Mouse (Mus musculus): ENCODE measurements around the gene Rgma.
A peak's percentile ranks its signal among the peaks of the same experiment; 100 is the strongest.

Rgma gene

GRCm38 (mm10) chr7:73400051-73400916 lies 25.0 kb downstream of the Rgma start:
- no peak for DNase-seq (ENCODE audit: low read depth, low spot score)

- no peak for DNase-seq (ENCODE audit: low read depth, low spot score)
Observed at GRCm38 (mm10) chr7:73402106-73402505, 26.8 kb downstream of the Rgma start.

- peak; percentile 89 for DNase-seq (ENCODE audit: low read depth, low spot score)
Observed at GRCm38 (mm10) chr7:73402671-73403070, 27.4 kb downstream of the Rgma start.

DNA sequence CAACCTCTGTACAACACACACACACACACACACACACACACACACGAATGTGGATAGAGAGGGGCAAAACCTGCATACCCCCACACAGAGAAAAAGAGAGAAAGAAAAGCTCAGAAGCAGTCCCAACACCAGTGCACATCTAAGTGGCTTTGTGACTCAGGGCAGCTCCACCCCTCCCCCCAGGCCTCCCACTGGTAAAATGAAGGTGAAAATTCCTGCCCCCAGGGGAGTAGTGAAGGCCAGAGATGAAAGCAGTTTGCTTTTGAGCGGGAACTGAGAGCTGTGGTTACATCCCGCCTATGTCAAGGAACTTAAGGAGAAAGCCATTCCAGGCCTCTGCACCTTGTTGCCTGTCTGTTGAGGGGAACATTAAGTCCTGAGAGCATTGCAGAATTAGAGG lies 28.2 kb downstream of the Rgma start:
- DNase-seq (ENCODE audit: low read depth, low spot score), result no peak

GRCm38 (mm10) chr7:73405550-73405949 lies 30.2 kb downstream of the Rgma start:
- DNase-seq (ENCODE audit: low read depth, low spot score), result no peak

GRCm38 (mm10) chr7:73411523-73411922 lies 36.2 kb downstream of the Rgma start:
- DNase-seq (ENCODE audit: low read depth, low spot score), result no peak

DNA sequence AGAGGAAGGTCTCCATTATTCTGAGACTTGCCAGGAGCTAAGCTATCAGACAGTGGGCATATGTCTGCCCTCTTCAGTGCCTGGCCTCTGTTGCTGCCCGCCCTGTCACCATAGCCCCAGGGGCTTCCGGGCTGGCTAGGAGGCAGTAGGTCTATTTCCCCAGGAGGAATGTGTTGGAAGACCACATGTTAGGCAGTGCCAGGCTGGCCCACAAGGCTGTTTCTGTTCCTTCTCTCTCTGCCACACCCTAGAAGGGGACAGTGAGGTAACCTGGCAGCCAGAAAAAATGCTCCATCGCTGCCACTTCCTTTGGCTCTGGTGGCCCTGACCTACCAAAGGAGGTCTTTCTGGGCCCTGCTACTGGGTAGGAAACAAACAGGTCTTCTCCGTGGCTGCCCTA lies 36.7 kb downstream of the Rgma start:
- no peak for DNase-seq (ENCODE audit: low read depth, low spot score)

DNA sequence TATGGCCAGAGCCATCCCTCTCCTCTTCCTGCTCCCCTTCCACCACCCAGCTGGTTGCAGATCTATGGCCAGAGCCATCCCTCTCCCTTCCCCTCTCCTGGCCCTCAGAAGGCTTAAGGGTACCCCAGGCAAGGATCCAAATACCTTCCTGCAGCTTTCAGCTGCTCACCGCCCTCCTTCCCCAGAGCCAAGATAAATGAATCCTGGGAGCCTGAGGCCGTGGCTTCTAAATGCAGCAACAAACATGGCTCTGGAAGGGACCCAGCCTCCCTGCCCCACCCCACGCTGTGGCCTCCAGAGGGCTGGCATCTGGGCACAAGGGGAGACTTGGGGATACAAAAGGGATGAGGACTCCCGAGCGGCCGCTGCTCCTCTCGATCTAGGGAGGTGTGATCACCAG lies 37.1 kb downstream of the Rgma start:
- no peak for DNase-seq (ENCODE audit: low read depth, low spot score)

- DNase-seq (ENCODE audit: low read depth, low spot score), result no peak
Observed at GRCm38 (mm10) chr7:73414192-73414591, 38.9 kb downstream of the Rgma start.

- no peak for DNase-seq (ENCODE audit: low read depth, low spot score)
Observed at GRCm38 (mm10) chr7:73419375-73419774, 44.1 kb downstream of the Rgma start.

DNA sequence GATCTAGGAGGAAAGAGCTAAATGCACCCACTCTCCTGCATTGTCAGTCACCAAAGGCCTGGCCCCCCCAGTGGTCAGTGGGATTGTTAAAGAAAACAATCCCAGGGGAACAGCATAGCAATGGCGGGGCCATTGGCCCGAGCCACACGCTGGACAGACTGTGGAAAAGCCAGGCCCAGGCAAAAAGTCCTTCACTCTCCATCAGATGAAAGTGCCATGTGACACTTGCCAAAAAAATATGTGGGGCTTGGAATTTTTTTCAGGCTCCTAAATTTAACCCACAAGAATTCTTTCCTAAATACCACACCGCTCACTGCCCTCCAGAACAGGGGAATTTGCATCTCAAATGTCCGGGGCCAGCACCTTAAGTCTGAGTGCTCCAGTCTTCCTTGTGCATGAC lies 45.5 kb downstream of the Rgma start:
- DNase-seq (ENCODE audit: low read depth, low spot score), result no peak

DNA sequence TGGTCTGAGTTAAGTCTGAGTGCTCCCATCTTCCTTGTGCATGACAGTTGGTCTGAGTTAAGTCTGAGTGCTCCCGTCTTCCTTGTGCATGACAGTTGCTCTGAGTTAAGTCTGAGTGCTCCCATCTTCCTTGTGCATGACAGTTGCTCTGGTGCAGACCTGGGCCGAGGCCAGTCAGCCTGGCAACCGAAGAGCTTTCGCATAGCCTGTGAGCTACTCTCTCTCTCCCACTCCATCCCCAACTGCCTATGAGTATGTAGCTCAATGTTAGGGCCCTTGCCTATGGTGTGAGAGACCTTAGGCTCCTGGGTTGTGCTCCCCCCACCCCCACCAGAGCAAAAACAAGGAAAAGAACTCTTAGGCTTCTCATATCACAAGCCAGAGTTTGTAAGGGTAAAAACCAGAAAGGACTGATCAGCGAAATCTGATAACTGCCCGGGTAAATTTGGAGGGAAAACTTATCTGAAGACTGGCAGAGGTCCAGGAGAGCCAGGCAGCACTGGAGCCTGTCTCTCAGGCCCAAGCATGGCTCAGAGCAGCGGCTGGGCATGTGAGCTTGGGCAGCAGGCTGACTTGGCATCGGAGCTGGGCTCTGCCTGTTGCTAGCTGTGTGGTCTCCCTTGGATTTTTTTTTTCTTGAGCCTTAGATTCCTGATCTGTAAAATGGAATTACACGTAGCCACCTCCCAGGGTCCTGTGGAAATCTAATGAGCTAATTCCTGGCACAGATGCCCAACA lies 46.1 kb downstream of the Rgma start:
- no peak for DNase-seq (ENCODE audit: low read depth, low spot score)

GRCm38 (mm10) chr7:73422223-73423113 lies 47.2 kb downstream of the Rgma start:
- peak; percentile 82 for DNase-seq (ENCODE audit: low read depth, low spot score)

GRCm38 (mm10) chr7:73423236-73423635 lies 47.9 kb downstream of the Rgma start:
- DNase-seq (ENCODE audit: low read depth, low spot score), result peak; percentile 86

- DNase-seq (ENCODE audit: low read depth, low spot score), result no peak
Observed at GRCm38 (mm10) chr7:73424243-73424642, 48.9 kb downstream of the Rgma start.

DNA sequence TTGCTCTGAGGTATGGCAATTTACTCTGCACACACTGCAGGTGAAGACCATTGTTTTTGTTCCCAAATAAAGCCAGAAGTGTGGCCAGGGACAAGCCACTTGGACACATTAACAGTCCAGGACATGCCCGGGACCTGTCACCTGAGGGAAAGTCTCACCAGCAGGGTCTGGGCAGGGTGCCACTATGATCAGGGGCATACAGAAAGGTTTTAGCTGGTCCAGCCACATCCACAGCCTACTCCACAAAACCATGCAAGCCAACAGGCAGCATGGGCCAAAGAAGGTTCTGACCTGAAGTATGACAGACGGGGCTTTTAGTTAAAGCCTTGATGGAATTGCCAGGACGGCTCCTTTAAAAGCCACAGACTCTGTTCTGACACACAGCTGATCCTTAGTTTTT lies 49.4 kb downstream of the Rgma start:
- DNase-seq (ENCODE audit: low read depth, low spot score), result no peak

DNA sequence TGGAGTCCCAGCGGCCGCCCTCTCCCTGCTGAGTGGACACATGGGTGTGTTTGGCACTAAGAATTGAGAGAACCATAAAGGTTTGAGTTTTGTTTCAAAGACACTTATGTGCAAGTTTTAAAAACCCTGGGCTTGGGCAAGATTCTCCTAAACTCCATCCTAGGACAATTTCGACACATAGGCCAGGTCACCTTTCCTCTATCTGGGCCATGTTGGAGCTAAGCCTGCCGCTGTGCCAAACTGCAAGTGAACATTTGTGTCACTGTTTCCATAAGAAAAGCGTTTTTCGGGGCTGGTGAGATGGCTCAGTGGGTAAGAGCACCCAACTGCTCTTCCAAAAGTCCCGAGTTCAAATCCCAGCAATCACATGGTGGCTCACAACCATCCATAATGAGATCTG lies 50.1 kb downstream of the Rgma start:
- DNase-seq (ENCODE audit: low read depth, low spot score), result no peak

GRCm38 (mm10) chr7:73426235-73426634 lies 50.9 kb downstream of the Rgma start:
- no peak for DNase-seq (ENCODE audit: low read depth, low spot score)

DNA sequence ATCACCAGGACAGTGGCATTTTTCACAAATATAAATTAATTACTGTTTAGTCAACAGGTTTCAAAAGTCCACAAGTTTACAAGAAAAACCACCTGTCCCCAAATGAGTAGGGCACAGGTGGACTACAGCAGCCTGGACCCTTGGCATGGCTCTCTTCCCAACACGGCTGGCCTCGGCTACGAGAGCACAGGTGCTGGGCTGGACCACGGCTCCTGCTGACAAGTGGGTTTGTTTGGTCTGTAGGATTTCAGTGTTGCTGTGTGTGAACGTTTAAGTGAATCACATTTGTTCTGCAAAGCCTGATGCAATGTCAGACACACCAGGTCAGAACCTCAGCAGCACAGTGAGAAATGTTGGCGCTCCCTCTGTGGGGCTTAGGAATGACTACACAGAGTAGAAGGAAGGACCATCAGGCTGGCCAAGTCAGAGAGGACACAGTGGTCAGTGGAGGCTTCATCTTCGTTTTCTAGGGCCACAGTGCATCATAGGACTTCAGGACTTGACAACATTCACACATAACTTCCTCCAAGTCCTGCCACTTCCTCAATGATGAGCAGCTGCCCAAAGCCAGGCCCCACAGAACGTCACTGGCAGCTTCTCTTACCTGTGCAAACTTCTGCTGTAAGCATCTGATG lies 51.6 kb downstream of the Rgma start:
- DNase-seq (ENCODE audit: low read depth, low spot score), result no peak

DNA sequence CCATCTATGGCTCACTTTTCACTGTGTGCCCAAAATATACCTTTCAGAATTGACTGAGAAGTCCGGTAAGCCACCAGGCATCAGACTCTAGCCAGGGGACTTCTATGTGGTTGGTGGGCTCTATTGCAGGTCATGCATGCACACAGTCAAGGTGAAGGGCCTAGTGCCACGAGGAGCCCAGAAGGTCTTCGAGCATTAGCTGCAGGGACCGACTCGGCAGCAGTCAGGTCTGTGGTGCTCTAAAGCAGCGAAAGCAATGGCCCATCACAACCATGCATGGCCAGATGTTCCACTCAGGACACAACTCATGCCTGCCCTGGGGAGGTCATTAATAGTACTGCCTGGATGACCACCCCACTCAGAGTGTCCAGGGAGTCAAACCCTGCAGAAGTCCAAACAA lies 52.5 kb downstream of the Rgma start:
- no peak for DNase-seq (ENCODE audit: low read depth, low spot score)

GRCm38 (mm10) chr7:73428525-73428924 lies 53.2 kb downstream of the Rgma start:
- DNase-seq (ENCODE audit: low read depth, low spot score), result no peak
